Mouse (Mus musculus) neural tube, embryonic 12.5 days (tissue): ENCODE data around the gene Lpp. TPM values are rescaled to one million over a fixed set of nuclear protein-coding genes. Genes with fewer than 3 reads are reported as not detected.

Source experiments
- ATAC-seq: fragments of 200-750 bp; cut with Nextera tagmentation; 2 replicates; pipeline ENCODE4 v1.8.0; 2017; ENCODE audit warnings: low read depth, mild to moderate bottlenecking, moderate TSS enrichment, moderate library complexity; ENCODE audit not compliant: low FRiP score
- H3K27ac ChIP-seq: fragments of 300-500 bp; sonication (generic); 2 replicates; pipeline ENCODE4 v1.5.1; 2016
- H3K27me3 ChIP-seq: fragments of 300-500 bp; sonication (generic); replicated peaks from 2 replicates; pipeline ENCODE4 v1.6.1; 2016; ENCODE audit warnings: mild to moderate bottlenecking
- H3K36me3 ChIP-seq: fragments of 300-500 bp; sonication (generic); 2 replicates; pipeline ENCODE4 v1.6.1; 2016; ENCODE audit warnings: mild to moderate bottlenecking
- H3K4me1 ChIP-seq: fragments of 300-500 bp; sonication (generic); 2 replicates; pipeline ENCODE4 v1.6.1; 2016
- H3K4me2 ChIP-seq: fragments of 300-500 bp; sonication (generic); replicated peaks from 2 replicates; pipeline ENCODE4 v1.6.1; 2016; ENCODE audit warnings: mild to moderate bottlenecking
- H3K4me3 ChIP-seq: fragments of 300-500 bp; sonication (generic); 2 replicates; pipeline ENCODE4 v1.5.1; 2016
- H3K9ac ChIP-seq: fragments of 300-500 bp; sonication (generic); 2 replicates; pipeline ENCODE4 v1.6.1; 2016; ENCODE audit warnings: mild to moderate bottlenecking
- H3K9me3 ChIP-seq: fragments of 300-500 bp; sonication (generic); 2 replicates; pipeline ENCODE4 v1.6.1; 2016; ENCODE audit warnings: mild to moderate bottlenecking
- WGBS: fragments of 180-500 bp; shearing (Covaris S2); methylation state at CpG from one replicate; pipeline ENCODE4 v1.1.7; 2016; 5-methylcytosine and 5-hydroxymethylcytosine counted together
- polyA plus RNA-seq: library from polyadenylated mRNA; unstranded; fragments of >200 nt; fragmentation: Nextera tagmentation; extraction: Ambion mirVana; gene quantifications from 2 replicates; pipeline ENCODE4 v1.2.1, GENCODE M21; 2016

Lpp gene
- polyA plus RNA-seq, 1 experiment from 2014 or later, result 18.8 TPM

- ATAC-seq, result no peak
- no peak overlapping the region for H3K27ac ChIP-seq
- no peaks in the 10 kb centered on the region for H3K36me3 ChIP-seq
- 90% methylated on average over 4 of the region's 4 CpGs for WGBS
- H3K4me3 ChIP-seq, result no peak overlapping the region
- no peak overlapping the region for H3K4me2 ChIP-seq
- H3K27me3 ChIP-seq, result no peaks in the 10 kb centered on the region
- no peaks in the 10 kb centered on the region for H3K9me3 ChIP-seq
- no peak overlapping the region for H3K9ac ChIP-seq
- H3K4me1 ChIP-seq, result no peaks in the 10 kb centered on the region
Observed at GRCm38 (mm10) chr16:24791984-24792383, 398.7 kb downstream of the Lpp start.

- no peak overlapping the region for H3K4me3 ChIP-seq
Observed at GRCm38 (mm10) chr16:24792836-24793235, 399.5 kb downstream of the Lpp start.

GRCm38 (mm10) chr16:24794665-24795064 lies 401.4 kb downstream of the Lpp start:
- H3K9ac ChIP-seq, result no peak overlapping the region
- no peaks in the 10 kb centered on the region for H3K9me3 ChIP-seq
- no peak overlapping the region for H3K4me2 ChIP-seq
- no peaks in the 10 kb centered on the region for H3K4me1 ChIP-seq
- H3K36me3 ChIP-seq, result no peaks in the 10 kb centered on the region
- no peaks in the 10 kb centered on the region for H3K27me3 ChIP-seq
- no peak for ATAC-seq
- no peak overlapping the region for H3K4me3 ChIP-seq
- WGBS, result 87% methylated on average over 2 of the region's 2 CpGs
- no peak overlapping the region for H3K27ac ChIP-seq

More at GRCm38 (mm10) chr16:24792836-24793235, 399.5 kb downstream of the Lpp start:
- ATAC-seq, result no peak
- Histone ChIP-seq H3K4me2 (no peak overlapping the region), H3K9me3 (no peaks in the 10 kb centered on the region), H3K27me3 (no peaks in the 10 kb centered on the region), H3K27ac (no peak overlapping the region), H3K36me3 (no peaks in the 10 kb centered on the region), H3K9ac (no peak overlapping the region), H3K4me1 (no peaks in the 10 kb centered on the region)
- WGBS, result 94% methylated on average over 4 of the region's 4 CpGs

GRCm38 (mm10) chr16:24801355-24801754 lies 408.0 kb downstream of the Lpp start:
- H3K36me3 ChIP-seq, result no peaks in the 10 kb centered on the region
- H3K4me1 ChIP-seq, result peaks cover 3% of the 10 kb centered on the region; the same call in 1 of the 2 replicates
- H3K9me3 ChIP-seq, result no peaks in the 10 kb centered on the region
- no peaks in the 10 kb centered on the region for H3K27me3 ChIP-seq
- H3K27ac ChIP-seq, result no peak overlapping the region
- H3K4me2 ChIP-seq, result no peak overlapping the region
- no peak overlapping the region for H3K9ac ChIP-seq
- WGBS, result 86% methylated on average over 4 of the region's 4 CpGs
- no peak for ATAC-seq
- no peak overlapping the region for H3K4me3 ChIP-seq

GRCm38 (mm10) chr16:24801780-24802179 lies 408.5 kb downstream of the Lpp start:
- H3K27ac ChIP-seq, result no peak overlapping the region
- H3K9ac ChIP-seq, result no peak overlapping the region
- no peaks in the 10 kb centered on the region for H3K36me3 ChIP-seq
- WGBS, result 21% methylated on average over 1 of the region's 1 CpGs
- H3K9me3 ChIP-seq, result no peaks in the 10 kb centered on the region
- H3K4me2 ChIP-seq, result no peak overlapping the region
- no peaks in the 10 kb centered on the region for H3K27me3 ChIP-seq
- ATAC-seq, result no peak
- peaks cover 3% of the 10 kb centered on the region; the same call in 1 of the 2 replicates for H3K4me1 ChIP-seq
- H3K4me3 ChIP-seq, result no peak overlapping the region

GRCm38 (mm10) chr16:24806093-24806492 lies 412.8 kb downstream of the Lpp start:
- no peaks in the 10 kb centered on the region for H3K36me3 ChIP-seq
- H3K4me3 ChIP-seq, result no peak overlapping the region
- H3K27me3 ChIP-seq, result no peaks in the 10 kb centered on the region
- peaks cover 3% of the 10 kb centered on the region; the same call in 1 of the 2 replicates for H3K4me1 ChIP-seq
- no peak overlapping the region for H3K9ac ChIP-seq
- no peaks in the 10 kb centered on the region for H3K9me3 ChIP-seq
- no peak overlapping the region for H3K4me2 ChIP-seq
- ATAC-seq, result no peak
- H3K27ac ChIP-seq, result no peak overlapping the region
- WGBS, result 93% methylated on average over 1 of the region's 1 CpGs

GRCm38 (mm10) chr16:24807565-24807964 lies 414.3 kb downstream of the Lpp start:
- Histone ChIP-seq H3K9me3 (no peaks in the 10 kb centered on the region), H3K4me2 (no peak overlapping the region), H3K27me3 (no peaks in the 10 kb centered on the region), H3K27ac (no peak overlapping the region), H3K9ac (no peak overlapping the region), H3K4me3 (no peak overlapping the region), H3K36me3 (no peaks in the 10 kb centered on the region), H3K4me1 (no peaks in the 10 kb centered on the region)
- no peak for ATAC-seq
- 31% methylated on average over 4 of the region's 4 CpGs for WGBS

- Histone ChIP-seq H3K36me3 (no peaks in the 10 kb centered on the region), H3K27me3 (no peaks in the 10 kb centered on the region), H3K27ac (no peak overlapping the region), H3K9me3 (no peaks in the 10 kb centered on the region), H3K4me3 (no peak overlapping the region), H3K4me2 (no peak overlapping the region), H3K9ac (no peak overlapping the region), H3K4me1 (no peaks in the 10 kb centered on the region)
- ATAC-seq, result no peak
- WGBS, result 93% methylated on average over 6 of the region's 6 CpGs
Observed at GRCm38 (mm10) chr16:24809811-24810210, 416.5 kb downstream of the Lpp start.

GRCm38 (mm10) chr16:24816621-24817020 lies 423.3 kb downstream of the Lpp start:
- H3K9ac ChIP-seq, result no peak overlapping the region
- no peak for ATAC-seq
- no peak overlapping the region for H3K4me3 ChIP-seq
- H3K4me2 ChIP-seq, result no peak overlapping the region
- 86% methylated on average over 3 of the region's 3 CpGs for WGBS
- no peaks in the 10 kb centered on the region for H3K36me3 ChIP-seq
- no peak overlapping the region for H3K27ac ChIP-seq
- H3K9me3 ChIP-seq, result no peaks in the 10 kb centered on the region
- no peaks in the 10 kb centered on the region for H3K4me1 ChIP-seq
- H3K27me3 ChIP-seq, result no peaks in the 10 kb centered on the region

GRCm38 (mm10) chr16:24817381-24817780 lies 424.1 kb downstream of the Lpp start:
- no peak overlapping the region for H3K4me2 ChIP-seq
- no peaks in the 10 kb centered on the region for H3K27me3 ChIP-seq
- no peaks in the 10 kb centered on the region for H3K9me3 ChIP-seq
- no peaks in the 10 kb centered on the region for H3K36me3 ChIP-seq
- H3K9ac ChIP-seq, result no peak overlapping the region
- no peak overlapping the region for H3K4me3 ChIP-seq
- ATAC-seq, result no peak
- no peak overlapping the region for H3K27ac ChIP-seq
- WGBS, result 97% methylated on average over 3 of the region's 3 CpGs
- H3K4me1 ChIP-seq, result no peaks in the 10 kb centered on the region

GRCm38 (mm10) chr16:24819127-24819526 lies 425.8 kb downstream of the Lpp start:
- H3K9ac ChIP-seq, result no peak overlapping the region
- no peak overlapping the region for H3K4me2 ChIP-seq
- no peak overlapping the region for H3K4me3 ChIP-seq
- no peak for ATAC-seq
- no peaks in the 10 kb centered on the region for H3K4me1 ChIP-seq
- WGBS, result 55% methylated on average over 4 of the region's 4 CpGs
- no peaks in the 10 kb centered on the region for H3K9me3 ChIP-seq
- H3K36me3 ChIP-seq, result no peaks in the 10 kb centered on the region
- no peak overlapping the region for H3K27ac ChIP-seq
- H3K27me3 ChIP-seq, result no peaks in the 10 kb centered on the region

GRCm38 (mm10) chr16:24822182-24822875 lies 429.0 kb downstream of the Lpp start:
- no peak overlapping the region for H3K4me3 ChIP-seq
- no peaks in the 10 kb centered on the region for H3K27me3 ChIP-seq
- no peak for ATAC-seq
- no peak overlapping the region for H3K4me2 ChIP-seq
- H3K27ac ChIP-seq, result no peak overlapping the region
- 83% methylated on average over 5 of the region's 5 CpGs for WGBS
- H3K9me3 ChIP-seq, result no peaks in the 10 kb centered on the region
- H3K36me3 ChIP-seq, result no peaks in the 10 kb centered on the region
- no peak overlapping the region for H3K9ac ChIP-seq
- H3K4me1 ChIP-seq, result no peaks in the 10 kb centered on the region

- no peaks in the 10 kb centered on the region for H3K36me3 ChIP-seq
- no peak overlapping the region for H3K4me3 ChIP-seq
- no peak for ATAC-seq
- H3K27me3 ChIP-seq, result no peaks in the 10 kb centered on the region
- H3K9me3 ChIP-seq, result no peaks in the 10 kb centered on the region
- no peak overlapping the region for H3K9ac ChIP-seq
- H3K4me1 ChIP-seq, result no peaks in the 10 kb centered on the region
- WGBS, result 89% methylated on average over 1 of the region's 1 CpGs
- H3K4me2 ChIP-seq, result no peak overlapping the region
- H3K27ac ChIP-seq, result no peak overlapping the region
Observed at GRCm38 (mm10) chr16:24822918-24823317, 429.6 kb downstream of the Lpp start.
